11 mouse cellular contexts compared by ENCODE assay signal in the genomic region with DNA sequence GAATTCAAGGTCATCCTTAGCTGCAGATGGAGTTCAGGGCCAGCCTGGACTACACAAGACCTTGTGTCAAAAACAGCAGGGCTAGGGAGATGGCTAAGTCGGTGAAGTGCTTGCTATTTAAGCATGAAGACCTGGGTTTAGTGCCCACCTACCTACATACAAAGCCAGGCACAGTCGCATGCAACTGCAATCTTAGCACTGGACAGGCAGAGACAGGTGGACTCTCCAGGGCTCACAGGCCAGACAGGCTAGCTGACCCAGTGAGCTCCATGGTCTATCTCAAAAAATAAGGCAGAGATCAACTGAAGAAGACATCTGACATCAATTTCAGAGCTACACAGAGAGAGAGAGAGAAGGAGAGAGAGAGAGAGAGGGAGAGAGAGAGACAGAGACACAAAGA. TPM values are rescaled to one million over a fixed set of nuclear protein-coding genes. Genes with fewer than 3 reads are reported as not detected.
DNase-seq lines count a peak whose midpoint lies in the region; ATAC-seq and TF ChIP-seq lines count a peak whose summit lies in the region.
"Had no signal": no experiment of that assay in that cellular context is flagged by ENCODE, and none has a peak within 500 bp of the region (broad histone marks: within the 10 kb centered on the region; RNA-seq: fewer than 3 reads in every experiment).

No protein-coding gene starts in this region.

- H3K36me3 ChIP-seq in forebrain, embryonic 16.5 days (ENCODE audit: control insufficient read depth, insufficient read depth) = no peaks in the 10 kb centered on the region
- H3K36me3 ChIP-seq in midbrain, embryonic 15.5 days (replicated peaks) = no peaks in the 10 kb centered on the region
- H3K36me3 ChIP-seq in kidney, embryonic 15.5 days = no peaks in the 10 kb centered on the region
- H3K36me3 ChIP-seq: G1E had no signal

- 82% methylated on average over 2 of the region's 2 CpGs for WGBS in forebrain, embryonic 16.5 days
- WGBS in midbrain, embryonic 15.5 days = 70% methylated on average over 2 of the region's 2 CpGs
- 86% methylated on average over 2 of the region's 2 CpGs for WGBS in kidney, embryonic 15.5 days

- H3K4me3 ChIP-seq in layer of hippocampus, adult 2 months = no peak overlapping the region
- H3K4me3 ChIP-seq in forebrain, embryonic 16.5 days (replicated peaks; ENCODE audit: low read length) = no peak overlapping the region
- no peak overlapping the region for H3K4me3 ChIP-seq in midbrain, embryonic 15.5 days
- no peak overlapping the region for H3K4me3 ChIP-seq in kidney, embryonic 15.5 days (replicated peaks)

- no peaks in the 10 kb centered on the region for H3K9me3 ChIP-seq in forebrain, embryonic 16.5 days (ENCODE audit: control insufficient read depth, low read length)
- H3K9me3 ChIP-seq in midbrain, embryonic 15.5 days = no peaks in the 10 kb centered on the region
- H3K9me3 ChIP-seq in kidney, embryonic 15.5 days (replicated peaks) = no peaks in the 10 kb centered on the region
- H3K9me3 ChIP-seq: G1E had no signal

- H3K27ac ChIP-seq in layer of hippocampus, adult 2 months = peak overlapping the region; percentile 63; the same call in 1 of the 2 replicates
- peak overlapping the region; percentile 49; the same call in 1 of the 2 replicates for H3K27ac ChIP-seq in forebrain, embryonic 16.5 days (ENCODE audit: low read length)
- H3K27ac ChIP-seq in midbrain, embryonic 15.5 days = peak overlapping the region; percentile 87; the same call in 1 of the 2 replicates
- H3K27ac ChIP-seq in kidney, embryonic 15.5 days = no peak overlapping the region

- H3K4me2 ChIP-seq in forebrain, embryonic 16.5 days (ENCODE audit: low read length) = peak overlapping the region; percentile 1; the same call in 1 of the 2 replicates
- H3K4me2 ChIP-seq in midbrain, embryonic 15.5 days = peak overlapping the region; percentile 85; the same call in 1 of the 2 replicates
- H3K4me2 ChIP-seq in kidney, embryonic 15.5 days = no peak overlapping the region

- peak; percentile 32 to 40 for DNase-seq in cerebellum, postnatal 25 days
- DNase-seq in cerebellum, adult 11 months = no peak
- DNase-seq in layer of hippocampus, adult 2 months (ENCODE audit: low spot score in 2 of 2) = no peak
- DNase-seq in layer of hippocampus, adult 18-20 months (ENCODE audit: low spot score in 2 of 2) = no peak
- no peak for DNase-seq in adrenal gland, postnatal 4 days (ENCODE audit: low spot score in 2 of 2)

- peaks cover 55% of the 10 kb centered on the region for H3K4me1 ChIP-seq in forebrain, embryonic 16.5 days (replicated peaks; ENCODE audit: control insufficient read depth, insufficient read depth, low read length)
- peaks cover 54% of the 10 kb centered on the region for H3K4me1 ChIP-seq in midbrain, embryonic 15.5 days
- H3K4me1 ChIP-seq in kidney, embryonic 15.5 days = peaks cover 35% of the 10 kb centered on the region

- TF ChIP-seq CTCF in layer of hippocampus, adult 2 months (conservative IDR thresholded peaks at IDR 0.05) = no peak

- H3K9ac ChIP-seq in forebrain, embryonic 16.5 days (replicated peaks; ENCODE audit: low read depth, low read length) = no peak overlapping the region
- H3K9ac ChIP-seq in midbrain, embryonic 15.5 days = 0 out of 2 replicates have a peak overlapping the region, but pooled peaks have one; percentile 7
- H3K9ac ChIP-seq in kidney, embryonic 15.5 days = no peak overlapping the region

- no peaks in the 10 kb centered on the region for H3K27me3 ChIP-seq in forebrain, embryonic 16.5 days (replicated peaks; ENCODE audit: control insufficient read depth, insufficient read depth, low read length)
- no peaks in the 10 kb centered on the region for H3K27me3 ChIP-seq in midbrain, embryonic 15.5 days (replicated peaks)
- H3K27me3 ChIP-seq in kidney, embryonic 15.5 days = no peaks in the 10 kb centered on the region

- no peak for ATAC-seq in forebrain, embryonic 16.5 days
- no peak for ATAC-seq in midbrain, embryonic 15.5 days (replicated peaks)
- no peak for ATAC-seq in kidney, embryonic 15.5 days (replicated peaks; ENCODE audit: low FRiP score)
- ATAC-seq: inflammation-experienced regulatory T-cells, adult 6 months had no signal

RNA-seq across cellular contexts. Expression of a gene that starts 15.2 kb away (rescaled TPM):
- total RNA-seq in layer of hippocampus, adult 2 months (2021) = 10 to 100 TPM; 80.1 to 87.4 TPM
- total RNA-seq in layer of hippocampus, adult 18-20 months (2021) = 10 to 100 TPM; 77.1 to 84.1 TPM
- polyA plus RNA-seq in forebrain, embryonic 16.5 days (2015; fragmentation: Nextera tagmentation; extraction: Ambion mirVana) = 28.5 and 29.7 TPM in 2 replicates
- 33.0 and 37.9 TPM in 2 replicates for polyA plus RNA-seq in midbrain, embryonic 15.5 days (2015; fragmentation: Nextera tagmentation; extraction: Ambion mirVana)
- total RNA-seq in adrenal gland, postnatal 4 days (2021) = 10 to 100 TPM; 16.0 to 19.7 TPM
- 8.3 and 8.5 TPM in 2 replicates for polyA plus RNA-seq in kidney, embryonic 15.5 days (2015; fragmentation: Nextera tagmentation; extraction: Ambion mirVana)
- total RNA-seq: megakaryocyte-erythroid progenitor cell, adult 5-6 weeks had no signal
- polyA plus RNA-seq: G1E had no signal

RNA-seq across cellular contexts. Expression of a gene that starts 22.2 kb away (rescaled TPM):
- total RNA-seq in layer of hippocampus, adult 2 months (2021) = 1 to 10 TPM in 1 of 2 experiments, under 1 TPM in 1; 0.87 to 1.9 TPM
- total RNA-seq in layer of hippocampus, adult 18-20 months (2021) = 1 to 10 TPM; 1.2 to 1.5 TPM
- 1.5 and 1.7 TPM in 2 replicates for polyA plus RNA-seq in forebrain, embryonic 16.5 days (2015; fragmentation: Nextera tagmentation; extraction: Ambion mirVana)
- 1.5 and 2.3 TPM in 2 replicates for polyA plus RNA-seq in midbrain, embryonic 15.5 days (2015; fragmentation: Nextera tagmentation; extraction: Ambion mirVana)
- total RNA-seq in adrenal gland, postnatal 4 days (2021) = 10 to 100 TPM; 11.2 to 11.4 TPM
- polyA plus RNA-seq in kidney, embryonic 15.5 days (2015; fragmentation: Nextera tagmentation; extraction: Ambion mirVana) = 8.9 and 9.2 TPM in 2 replicates
- total RNA-seq: megakaryocyte-erythroid progenitor cell, adult 5-6 weeks had no signal
- polyA plus RNA-seq: G1E; inflammation-experienced regulatory T-cells, adult 6 months had no signal

RNA-seq across cellular contexts. Expression of a gene that starts 27.0 kb away (rescaled TPM):
- total RNA-seq in layer of hippocampus, adult 2 months (2021) = 100 to 1,000 TPM; 117 to 119 TPM
- total RNA-seq in layer of hippocampus, adult 18-20 months (2021) = 100 to 1,000 TPM; 171 to 201 TPM
- 10.1 and 17.3 TPM in 2 replicates for polyA plus RNA-seq in forebrain, embryonic 16.5 days (2015; fragmentation: Nextera tagmentation; extraction: Ambion mirVana)
- polyA plus RNA-seq in midbrain, embryonic 15.5 days (2015; fragmentation: Nextera tagmentation; extraction: Ambion mirVana) = 10.7 and 11.8 TPM in 2 replicates
- total RNA-seq in adrenal gland, postnatal 4 days (2021) = 10 to 100 TPM; 47.8 to 84.1 TPM
- 53.1 and 59.0 TPM in 2 replicates for polyA plus RNA-seq in kidney, embryonic 15.5 days (2015; fragmentation: Nextera tagmentation; extraction: Ambion mirVana)
- total RNA-seq: megakaryocyte-erythroid progenitor cell, adult 5-6 weeks had no signal
- polyA plus RNA-seq: G1E had no signal

RNA-seq across cellular contexts. Expression of a gene that starts 28.0 kb away (rescaled TPM):
- total RNA-seq in layer of hippocampus, adult 2 months (2021) = under 1 TPM; 0.51 to 0.79 TPM
- total RNA-seq in layer of hippocampus, adult 18-20 months (2021) = 1 to 10 TPM in 1 of 2 experiments, under 1 TPM in 1; 0.67 to 1.9 TPM
- 0.81 and 0.96 TPM in 2 replicates for polyA plus RNA-seq in forebrain, embryonic 16.5 days (2015; fragmentation: Nextera tagmentation; extraction: Ambion mirVana)
- 0.87 and 1.1 TPM in 2 replicates for polyA plus RNA-seq in midbrain, embryonic 15.5 days (2015; fragmentation: Nextera tagmentation; extraction: Ambion mirVana)
- total RNA-seq in adrenal gland, postnatal 4 days (2021) = 1 to 10 TPM; 4.8 to 7.6 TPM
- 8.1 and 10.5 TPM in 2 replicates for polyA plus RNA-seq in kidney, embryonic 15.5 days (2015; fragmentation: Nextera tagmentation; extraction: Ambion mirVana)
- total RNA-seq: G1E; megakaryocyte-erythroid progenitor cell, adult 5-6 weeks had no signal
- polyA plus RNA-seq: G1E; inflammation-experienced regulatory T-cells, adult 6 months had no signal

RNA-seq across cellular contexts. Expression of a gene that starts 43.9 kb away (rescaled TPM):
- 1 to 10 TPM; 5.5 to 6.3 TPM for total RNA-seq in layer of hippocampus, adult 2 months (2021)
- total RNA-seq in layer of hippocampus, adult 18-20 months (2021) = 1 to 10 TPM; 5.2 to 5.9 TPM
- polyA plus RNA-seq in forebrain, embryonic 16.5 days (2015; fragmentation: Nextera tagmentation; extraction: Ambion mirVana) = 12.0 and 13.3 TPM in 2 replicates
- 12.0 and 12.3 TPM in 2 replicates for polyA plus RNA-seq in midbrain, embryonic 15.5 days (2015; fragmentation: Nextera tagmentation; extraction: Ambion mirVana)
- 1 to 10 TPM; 8.2 to 9.7 TPM for total RNA-seq in adrenal gland, postnatal 4 days (2021)
- polyA plus RNA-seq in kidney, embryonic 15.5 days (2015; fragmentation: Nextera tagmentation; extraction: Ambion mirVana) = 10.9 and 11.7 TPM in 2 replicates

Comparison
In these comparisons a context has a peak if more than half of its experiments do, and no peak if none do; other contexts are left out.
1. DNase-seq: peak in cerebellum, postnatal 25 days (2 of 2); none in cerebellum, adult 11 months (single experiment), layer of hippocampus, adult 2 months (0 of 2), layer of hippocampus, adult 18-20 months (0 of 2) and adrenal gland, postnatal 4 days (0 of 2).
2. RNA of a gene that starts 22.2 kb away (total RNA-seq): 11.2 to 11.4 TPM in adrenal gland, postnatal 4 days; 0.87 to 1.9 TPM in layer of hippocampus, adult 2 months and 1.2 to 1.5 TPM in layer of hippocampus, adult 18-20 months; every median in the first group is over 4 times any median in the second.